Mouse (Mus musculus) thymus, adult 2 months (tissue): ENCODE data around the gene Hoxa9.

Experiments
- CTCF ChIP-seq: fragments of 200-500 bp; IDR thresholded peaks from 2 replicates; pipeline ENCODE4 v1.5.1; 2012; ENCODE audit warnings: mild to moderate bottlenecking, control low read depth, low read length, moderate library complexity, borderline replicate concordance; ENCODE audit not compliant: control insufficient read depth, poor library complexity, insufficient read depth; ENCODE audit errors: extremely low read depth
- POLR2A ChIP-seq: fragments of 200-500 bp; IDR thresholded peaks from 2 replicates; pipeline ENCODE4 v1.6.1; 2012; ENCODE audit warnings: mild to moderate bottlenecking, low read length, control low read depth, moderate library complexity; ENCODE audit not compliant: control insufficient read depth, poor library complexity, insufficient read depth; ENCODE audit errors: extremely low read depth

GRCm38 (mm10) chr6:52177061-52177735 lies 53.7 kb downstream of the Hoxa9 start, which contains the start of gene 5730596B20Rik:
- no peak for TF ChIP-seq CTCF
- TF ChIP-seq POLR2A, result no peak
